Mouse (Mus musculus) T-helper 2 cell (primary cell): Measurements from ENCODE around the gene Afap1l2.

Experiments
- in situ Hi-C: fragments of 300-600 bp; cut with MboI, MseI; formaldehyde crosslinking; loops from one replicate; pipeline ENCODE4 v1.15.1; 2025; ENCODE audit warnings: high pct_unique_total_duplicates

The Afap1l2 gene

GRCm38 (mm10) chr19:56893326-56893725 is 114.7 kb downstream of the Afap1l2 start:
- in situ Hi-C loops: no loop called here

GRCm38 (mm10) chr19:56892586-56892985 is 115.4 kb downstream of the Afap1l2 start:
- in situ Hi-C loops: no loop called here

- in situ Hi-C loops: no loop called here
Observed at GRCm38 (mm10) chr19:56891438-56891837, 116.6 kb downstream of the Afap1l2 start.

- in situ Hi-C loops: no loop called here
Observed at GRCm38 (mm10) chr19:56888654-56889053, 119.4 kb downstream of the Afap1l2 start.

- in situ Hi-C loops: no loop called here
Observed at GRCm38 (mm10) chr19:56887879-56888278, 120.1 kb downstream of the Afap1l2 start.

GRCm38 (mm10) chr19:56877364-56877763 is 130.7 kb downstream of the Afap1l2 start:
- in situ Hi-C loops: no loop called here

- in situ Hi-C loops: no loop called here
Observed at GRCm38 (mm10) chr19:56874601-56875315, 133.3 kb downstream of the Afap1l2 start.

GRCm38 (mm10) chr19:56873816-56874600 is 134.0 kb downstream of the Afap1l2 start, which contains the start of gene Vwa2:
Gene Vwa2 (plus strand): TSS chr19:56874249.
- in situ Hi-C loops: no loop called here

GRCm38 (mm10) chr19:56867701-56868100 is 140.3 kb downstream of the Afap1l2 start:
- in situ Hi-C loops: no loop called here
